9 mouse cellular contexts compared by ENCODE assay signal in genomic region chr11:117306311-117307088, GRCm38 (mm10).
DNase-seq lines count a peak whose midpoint lies in the region; ATAC-seq lines count a peak whose summit lies in the region.
"Had no signal": no experiment of that assay in that cellular context is flagged by ENCODE, and none has a peak within 500 bp of the region (broad histone marks: within the 10 kb centered on the region; RNA-seq: fewer than 3 reads in every experiment).

No protein-coding gene starts in this region.

- WGBS in intestine, embryonic 14.5 days: 64% methylated on average over 14 of the region's 14 CpGs
- 70% methylated on average over 14 of the region's 14 CpGs for WGBS in intestine, embryonic 15.5 days
- WGBS in limb, embryonic 15.5 days: 61% methylated on average over 14 of the region's 14 CpGs
- 69% methylated on average over 14 of the region's 14 CpGs for WGBS in midbrain, embryonic 16.5 days

- no peak overlapping the region for H3K4me3 ChIP-seq in intestine, embryonic 14.5 days (ENCODE audit: low read depth, low read length)
- no peak overlapping the region for H3K4me3 ChIP-seq in intestine, embryonic 15.5 days (replicated peaks)
- no peak overlapping the region for H3K4me3 ChIP-seq in limb, embryonic 15.5 days
- no peak overlapping the region for H3K4me3 ChIP-seq in midbrain, embryonic 16.5 days (ENCODE audit: low read depth, low read length)

- no peaks in the 10 kb centered on the region for H3K9me3 ChIP-seq in intestine, embryonic 14.5 days (ENCODE audit: control insufficient read depth, low read length)
- no peaks in the 10 kb centered on the region for H3K9me3 ChIP-seq in intestine, embryonic 15.5 days
- no peaks in the 10 kb centered on the region for H3K9me3 ChIP-seq in limb, embryonic 15.5 days
- H3K9me3 ChIP-seq in midbrain, embryonic 16.5 days (replicated peaks; ENCODE audit: control insufficient read depth, low read length, poor library complexity, severe bottlenecking): no peaks in the 10 kb centered on the region

- ATAC-seq in intestine, embryonic 14.5 days (replicated peaks; ENCODE audit: low FRiP score, low TSS enrichment, low read depth): no peak
- ATAC-seq in intestine, embryonic 15.5 days: no peak
- peak; percentile 26 for ATAC-seq in common myeloid progenitor, adult 5-6 weeks (replicated peaks; ENCODE audit: low read depth, poor library complexity, severe bottlenecking)
- no peak for ATAC-seq in limb, embryonic 15.5 days (ENCODE audit: insufficient number of reproducible peaks, low FRiP score, low TSS enrichment, low read depth)
- ATAC-seq in midbrain, embryonic 16.5 days: no peak

- H3K36me3 ChIP-seq in intestine, embryonic 14.5 days (ENCODE audit: control insufficient read depth, insufficient read depth, low read length): no peaks in the 10 kb centered on the region
- H3K36me3 ChIP-seq in intestine, embryonic 15.5 days: no peaks in the 10 kb centered on the region
- no peaks in the 10 kb centered on the region for H3K36me3 ChIP-seq in limb, embryonic 15.5 days
- H3K36me3 ChIP-seq in midbrain, embryonic 16.5 days (ENCODE audit: control insufficient read depth, insufficient read depth, low read length): no peaks in the 10 kb centered on the region

- no peak overlapping the region for H3K9ac ChIP-seq in intestine, embryonic 14.5 days (ENCODE audit: low read length)
- no peak overlapping the region for H3K9ac ChIP-seq in intestine, embryonic 15.5 days
- H3K9ac ChIP-seq in limb, embryonic 15.5 days: no peak overlapping the region
- H3K9ac ChIP-seq in midbrain, embryonic 16.5 days (ENCODE audit: low read depth, low read length): no peak overlapping the region

- H3K4me2 ChIP-seq in intestine, embryonic 14.5 days (ENCODE audit: low read length): no peak overlapping the region
- no peak overlapping the region for H3K4me2 ChIP-seq in intestine, embryonic 15.5 days (replicated peaks)
- H3K4me2 ChIP-seq in limb, embryonic 15.5 days: no peak overlapping the region
- H3K4me2 ChIP-seq in midbrain, embryonic 16.5 days (ENCODE audit: low read length): no peak overlapping the region

- no peaks in the 10 kb centered on the region for H3K27me3 ChIP-seq in intestine, embryonic 14.5 days (replicated peaks; ENCODE audit: control insufficient read depth, insufficient read depth, low read length)
- H3K27me3 ChIP-seq in intestine, embryonic 15.5 days (replicated peaks): no peaks in the 10 kb centered on the region
- no peaks in the 10 kb centered on the region for H3K27me3 ChIP-seq in limb, embryonic 15.5 days
- no peaks in the 10 kb centered on the region for H3K27me3 ChIP-seq in midbrain, embryonic 16.5 days (ENCODE audit: control insufficient read depth, insufficient read depth, low read depth, low read length)

- DNase-seq in intestine, embryonic 14.5 days (ENCODE audit: low spot score): no peak
- peak; percentile 75 for DNase-seq in CD4-positive helper T cell, adult 2 months (ENCODE audit: low read depth, low spot score)
- DNase-seq in cerebellum, adult 9-10 months: no peak
- DNase-seq in gastrocnemius, postnatal 25 days: no peak
- DNase-seq: right cerebral cortex, postnatal 25 days had no signal

- H3K4me1 ChIP-seq in intestine, embryonic 14.5 days (replicated peaks; ENCODE audit: control insufficient read depth, insufficient read depth, low read length): peaks cover 45% of the 10 kb centered on the region
- peaks cover 54% of the 10 kb centered on the region for H3K4me1 ChIP-seq in intestine, embryonic 15.5 days (replicated peaks)
- peaks cover 80% of the 10 kb centered on the region for H3K4me1 ChIP-seq in limb, embryonic 15.5 days
- H3K4me1 ChIP-seq in midbrain, embryonic 16.5 days (ENCODE audit: control insufficient read depth, insufficient read depth, low read length): peaks cover 13% of the 10 kb centered on the region; the same call in 1 of the 2 replicates

- H3K27ac ChIP-seq in intestine, embryonic 14.5 days (ENCODE audit: low read depth): peak overlapping the region; percentile 23; the same call in 1 of the 2 replicates
- H3K27ac ChIP-seq in intestine, embryonic 15.5 days: no peak overlapping the region
- peak overlapping the region; percentile 43 for H3K27ac ChIP-seq in limb, embryonic 15.5 days
- no peak overlapping the region for H3K27ac ChIP-seq in midbrain, embryonic 16.5 days (ENCODE audit: low read length)

Comparison
In these comparisons a context has a peak if more than half of its experiments do, and no peak if none do; other contexts are left out.
1. H3K27ac ChIP-seq: peak in intestine, embryonic 14.5 days (single experiment) and limb, embryonic 15.5 days (single experiment); none in intestine, embryonic 15.5 days (single experiment) and midbrain, embryonic 16.5 days (single experiment).